Mouse (Mus musculus): ENCODE results near the gene Smarca1. TPM values are rescaled to one million over a fixed set of nuclear protein-coding genes. Genes with fewer than 3 reads are reported as not detected.

Gene Smarca1
- 2.0 and 2.9 TPM in 2 replicates for polyA plus RNA-seq (2012; rRNA removed)

DNA sequence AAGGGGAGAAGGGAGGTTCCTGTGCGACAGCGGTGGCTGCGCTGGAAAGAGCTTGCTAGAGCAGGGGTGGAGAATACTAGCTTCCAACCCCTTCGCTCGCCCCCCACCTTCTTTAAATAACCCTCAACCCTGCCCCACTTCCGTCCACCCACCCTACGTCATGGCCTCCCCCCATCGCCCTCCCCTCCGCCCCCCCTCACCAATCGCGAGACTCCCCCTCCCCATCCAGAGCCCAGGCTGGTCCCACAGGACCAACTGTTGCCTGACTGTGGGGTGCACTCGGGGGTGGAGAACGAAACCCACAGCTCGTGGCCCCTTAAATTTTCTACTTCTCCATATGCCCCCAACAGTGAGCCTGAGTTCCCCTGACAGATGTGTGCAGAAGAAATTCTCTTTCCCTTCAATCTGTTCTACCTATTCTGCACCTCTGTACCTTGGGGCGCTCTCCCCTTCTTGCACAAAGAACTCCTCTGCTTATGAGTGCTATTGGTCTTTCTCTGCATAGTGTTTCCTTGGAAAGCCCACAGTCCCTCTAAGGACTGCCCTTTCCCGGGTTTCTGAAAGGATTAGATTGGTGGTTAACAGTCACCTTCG, at the start of gene Smarca1:
TSS of gene Smarca1 (minus strand) at position 544 of the 594 bp plus-strand sequence.
- DNase-seq (ENCODE audit: low spot score) = no peak

GRCm38 (mm10) chrX:47937740-47938139, 45.0 kb upstream of the Smarca1 start:
- no peak for DNase-seq (ENCODE audit: low spot score)

DNA sequence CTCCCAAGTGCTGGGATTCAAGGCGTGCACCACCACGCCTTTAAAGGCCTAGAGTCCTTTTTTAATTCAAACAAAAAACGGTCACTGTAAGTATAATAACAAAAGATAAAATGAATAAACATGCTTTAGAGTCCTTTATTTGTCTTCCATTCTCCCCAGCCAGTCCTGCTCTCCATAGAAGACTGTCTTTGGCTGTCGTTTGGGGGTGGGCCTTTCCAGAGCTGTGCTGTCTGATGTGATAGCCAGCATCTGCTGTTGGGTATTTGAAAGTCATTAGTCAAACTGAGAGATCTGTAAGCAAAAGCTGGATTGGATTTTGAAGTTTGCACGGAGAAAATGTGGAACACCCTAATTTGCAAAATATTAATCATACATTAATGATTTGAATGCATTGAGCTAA, 44.1 kb upstream of the Smarca1 start:
- no peak for DNase-seq (ENCODE audit: low spot score)

GRCm38 (mm10) chrX:47934352-47934751, 41.6 kb upstream of the Smarca1 start:
- no peak for DNase-seq (ENCODE audit: low spot score)

- DNase-seq (ENCODE audit: low spot score) = no peak
Observed at GRCm38 (mm10) chrX:47930449-47930848, 37.7 kb upstream of the Smarca1 start.

GRCm38 (mm10) chrX:47927981-47928380, 35.2 kb upstream of the Smarca1 start:
- no peak for DNase-seq (ENCODE audit: low spot score)

GRCm38 (mm10) chrX:47920541-47920940, 27.8 kb upstream of the Smarca1 start:
- no peak for DNase-seq (ENCODE audit: low spot score)

DNA sequence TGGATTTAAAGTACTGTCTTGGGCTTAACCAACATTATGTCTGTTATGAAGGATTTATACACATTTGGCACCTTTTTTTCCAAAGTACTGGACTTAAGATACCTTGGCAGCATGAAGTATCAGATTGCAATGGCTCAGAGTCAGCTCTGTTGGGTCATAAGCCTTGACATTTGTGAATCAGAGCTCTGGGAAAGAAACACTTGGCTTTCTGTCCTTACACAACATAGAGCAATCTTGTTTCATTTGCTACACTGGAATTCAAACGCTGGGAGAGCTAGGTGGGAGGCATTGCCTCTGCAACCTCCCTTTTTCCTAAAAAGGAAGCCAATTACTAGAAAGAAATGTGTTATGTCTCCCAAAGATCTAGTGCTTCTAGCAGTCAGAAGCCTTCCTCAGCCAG, 24.1 kb upstream of the Smarca1 start:
- no peak for DNase-seq (ENCODE audit: low spot score)

- DNase-seq (ENCODE audit: low spot score) = no peak
Observed at GRCm38 (mm10) chrX:47913543-47913938, 20.8 kb upstream of the Smarca1 start.

- no peak for DNase-seq (ENCODE audit: low spot score)
Observed at GRCm38 (mm10) chrX:47912904-47913542, 20.2 kb upstream of the Smarca1 start.

DNA sequence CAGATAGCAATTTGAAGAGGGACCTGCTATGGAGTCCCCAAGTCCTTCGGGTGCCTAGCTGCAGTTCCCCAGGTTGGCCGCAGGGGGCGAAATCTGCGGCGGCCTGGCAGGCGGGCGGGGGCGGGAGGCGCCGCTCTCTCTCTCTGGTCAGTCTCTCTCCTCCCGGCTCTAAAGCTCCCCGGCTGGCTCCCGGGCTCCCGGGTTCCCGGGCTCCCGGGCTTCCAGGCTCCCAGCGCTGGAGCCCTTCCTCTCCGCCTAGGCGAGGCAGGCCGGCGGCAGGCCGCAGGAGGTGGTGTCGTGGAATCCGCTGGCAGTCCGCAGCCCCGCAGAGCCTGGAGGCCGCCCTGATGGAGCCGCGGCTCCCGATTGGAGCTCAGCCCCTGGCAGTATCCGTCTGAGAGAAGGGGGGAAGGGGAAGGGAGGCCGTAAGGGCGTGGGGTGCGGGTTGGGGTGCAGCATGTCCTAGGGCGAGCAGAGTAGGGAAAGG, 19.6 kb upstream of the Smarca1 start, which contains the start of gene Ocrl:
TSS of gene Ocrl (plus strand) at position 82 of the 487 bp plus-strand sequence.
- peak; percentile 51 for DNase-seq (ENCODE audit: low spot score)

- peak; percentile 23 for DNase-seq (ENCODE audit: low spot score)
Observed at GRCm38 (mm10) chrX:47891907-47892430, 805 bp downstream of the Smarca1 start.

GRCm38 (mm10) chrX:47891243-47891906, 1.4 kb downstream of the Smarca1 start:
- DNase-seq (ENCODE audit: low spot score) = no peak

DNA sequence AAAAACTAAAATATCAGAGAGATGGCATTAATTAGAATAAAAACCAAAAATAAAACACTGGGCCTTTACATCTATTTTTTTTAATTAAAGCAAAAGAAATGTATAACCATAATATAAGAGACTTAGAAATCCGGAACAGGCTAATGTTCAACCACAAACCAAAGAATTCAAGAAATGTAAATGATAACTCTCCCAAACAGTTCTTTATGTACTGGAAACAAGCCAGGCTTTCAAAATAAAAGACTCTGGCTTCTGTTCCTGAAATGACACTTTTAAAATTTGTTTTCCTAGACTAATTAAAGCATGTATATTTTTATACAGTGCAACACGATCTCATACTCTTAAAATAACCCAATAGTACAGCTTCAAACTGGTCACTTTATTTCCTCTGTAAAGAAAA, 5.4 kb downstream of the Smarca1 start:
- DNase-seq (ENCODE audit: low spot score) = no peak

GRCm38 (mm10) chrX:47882813-47883212, 10.0 kb downstream of the Smarca1 start:
- DNase-seq (ENCODE audit: low spot score) = no peak

DNA sequence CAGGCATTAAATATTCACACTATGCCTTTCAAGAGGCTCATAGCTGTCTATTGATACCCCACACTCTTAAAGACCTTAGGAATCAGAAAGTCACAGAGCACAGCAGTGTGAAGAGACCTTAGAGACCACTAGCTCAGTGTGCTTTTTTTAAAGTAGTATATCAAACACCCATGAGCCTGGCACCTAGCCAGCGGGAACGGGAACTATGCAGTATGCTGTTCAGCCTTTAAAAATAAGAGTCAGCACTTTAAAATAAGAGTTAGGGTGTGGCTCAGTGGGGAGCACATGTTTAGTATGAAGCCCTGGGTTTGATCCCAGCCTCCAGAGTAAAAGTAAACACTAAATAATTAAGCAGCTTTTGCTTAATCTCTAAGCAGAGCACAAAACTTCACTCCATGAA, 12.7 kb downstream of the Smarca1 start:
- no peak for DNase-seq (ENCODE audit: low spot score)

GRCm38 (mm10) chrX:47858544-47858943, 34.2 kb downstream of the Smarca1 start:
- no peak for DNase-seq (ENCODE audit: low spot score)

DNA sequence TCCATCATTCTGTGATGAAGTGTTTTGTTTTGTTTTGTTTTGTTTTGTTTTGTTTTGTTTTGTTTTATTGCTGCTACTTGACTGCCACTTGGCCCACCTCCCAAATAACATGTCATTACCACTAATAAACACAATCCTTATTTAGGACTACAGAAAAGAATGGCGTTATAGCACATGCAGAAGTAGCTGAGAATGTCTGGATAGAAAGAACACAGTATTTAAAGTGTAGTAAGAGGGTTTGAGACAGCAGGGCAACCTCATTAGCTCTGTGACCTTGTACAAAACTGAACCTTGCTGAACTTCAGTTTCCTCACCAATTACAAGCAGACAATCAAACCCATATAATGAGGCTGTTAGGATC, 57.0 kb downstream of the Smarca1 start:
- DNase-seq (ENCODE audit: low spot score) = no peak

- DNase-seq (ENCODE audit: low spot score) = no peak
Observed at GRCm38 (mm10) chrX:47835098-47835834, 57.5 kb downstream of the Smarca1 start.

DNA sequence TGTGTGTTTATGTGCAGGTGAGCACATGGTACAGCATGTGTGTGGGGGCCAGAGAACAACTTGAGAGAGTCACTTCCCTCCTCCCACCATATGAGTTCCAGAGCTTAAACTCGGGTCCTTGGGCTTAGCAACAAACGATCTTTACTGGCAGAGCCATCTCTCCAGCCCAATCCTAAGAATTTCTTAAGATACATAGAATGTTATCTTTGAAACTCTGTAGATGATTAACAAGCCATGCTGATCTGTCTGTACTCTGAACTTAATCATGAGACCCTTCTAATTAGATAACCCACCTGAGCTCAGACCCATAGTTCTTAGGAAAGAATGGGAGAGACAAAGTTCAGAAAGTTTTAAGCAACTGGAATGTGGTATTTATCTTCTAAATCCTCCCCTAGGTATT, 59.3 kb downstream of the Smarca1 start:
- DNase-seq (ENCODE audit: low spot score) = no peak

DNA sequence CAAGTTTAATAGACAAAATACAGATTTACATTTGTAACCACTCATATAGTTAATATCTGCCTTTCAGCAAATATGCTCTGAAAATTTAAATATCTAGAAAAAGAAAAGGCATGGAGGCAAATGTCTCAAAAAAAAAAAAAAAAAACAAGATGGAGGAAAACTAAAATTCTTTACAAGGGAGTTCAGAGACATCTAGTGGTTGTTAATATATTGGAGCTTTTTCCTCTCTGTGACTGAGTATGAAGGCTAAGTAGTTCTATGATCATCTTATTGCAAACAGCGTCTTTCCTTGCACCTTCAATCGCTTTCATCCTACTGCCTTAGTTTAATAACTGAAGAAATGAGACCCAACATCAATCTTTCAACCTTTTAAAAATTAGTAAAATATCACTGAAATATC, 72.2 kb downstream of the Smarca1 start:
- DNase-seq (ENCODE audit: low spot score) = no peak

GRCm38 (mm10) chrX:47808717-47809116, 84.1 kb downstream of the Smarca1 start:
- no peak for DNase-seq (ENCODE audit: low spot score)
